Mouse (Mus musculus): ENCODE measurements at regions not wholly inside any gene's neighbourhood (a gene's known extent, or its start where the extent isn't known, plus 50 kb on each side); places are given as distances from the start of the nearest gene placed in this dataset.
"Not testable (repeated sequence)": the region's sequence is repeated elsewhere in the genome, so short reads cannot be mapped to it uniquely, and the experiment has no call there.

- in situ Hi-C loops (cut with MboI, MseI): no loop called here
Observed at GRCm38 (mm10) chr7:39727935-39728557, 210.5 kb downstream of the Zfp619 start.

GRCm38 (mm10) chr7:39728930-39729329, 211.4 kb downstream of the Zfp619 start:
- in situ Hi-C loops (cut with MboI, MseI): no loop called here

- in situ Hi-C loops (cut with MboI, MseI): no loop called here
Observed at GRCm38 (mm10) chr7:39729723-39730122, 212.2 kb downstream of the Zfp619 start.

- in situ Hi-C loops (cut with MboI, MseI): no loop called here
Observed at GRCm38 (mm10) chr7:39732790-39733189, 215.2 kb downstream of the Zfp619 start.

- in situ Hi-C loops (cut with MboI, MseI): not testable (repeated sequence)
Observed at GRCm38 (mm10) chr7:39748395-39748794, 230.8 kb downstream of the Zfp619 start.

DNA sequence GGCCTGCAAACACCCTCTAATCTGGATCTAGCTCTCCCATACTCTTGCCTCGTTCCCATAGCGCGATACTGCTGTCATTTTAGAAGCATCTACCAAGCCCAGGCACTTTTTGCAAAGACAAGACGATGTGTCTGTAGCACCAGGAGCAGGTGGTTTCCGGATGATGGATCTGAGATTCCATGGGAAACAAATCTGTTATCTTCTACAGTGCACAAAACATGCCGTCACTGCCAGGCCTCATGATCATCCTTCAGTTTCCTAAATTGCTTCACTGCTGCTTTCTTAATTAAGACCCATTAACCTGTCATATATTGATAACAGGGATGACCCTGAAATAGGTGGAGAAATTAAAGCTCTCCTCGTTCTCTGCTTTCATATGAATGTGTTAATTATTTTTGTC, 232.9 kb downstream of the Zfp619 start:
- in situ Hi-C loops (cut with MboI, MseI): no loop called here

GRCm38 (mm10) chr7:39764366-39764765, 246.8 kb downstream of the Zfp619 start:
- in situ Hi-C loops (cut with MboI, MseI): no loop called here

DNA sequence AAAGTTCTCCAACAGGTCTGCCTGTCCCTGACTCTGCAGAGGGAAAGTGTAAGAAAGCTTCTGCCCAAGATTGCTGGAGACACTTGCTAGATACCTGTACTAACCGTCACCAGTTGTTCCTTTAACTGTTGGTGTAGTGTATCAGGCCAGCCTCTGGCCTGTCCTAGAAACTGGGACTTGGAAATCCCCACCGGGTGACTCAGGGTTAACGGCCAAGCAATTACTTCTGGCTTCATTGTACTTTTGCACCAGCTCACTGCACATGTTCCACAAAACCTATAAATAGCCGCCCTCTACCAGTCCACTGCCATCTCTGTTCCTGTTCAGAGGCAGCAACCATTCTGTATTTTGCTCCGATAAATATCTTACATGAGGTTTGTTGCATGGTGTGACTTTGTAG, 247.5 kb downstream of the Zfp619 start:
- in situ Hi-C loops (cut with MboI, MseI): no loop called here

DNA sequence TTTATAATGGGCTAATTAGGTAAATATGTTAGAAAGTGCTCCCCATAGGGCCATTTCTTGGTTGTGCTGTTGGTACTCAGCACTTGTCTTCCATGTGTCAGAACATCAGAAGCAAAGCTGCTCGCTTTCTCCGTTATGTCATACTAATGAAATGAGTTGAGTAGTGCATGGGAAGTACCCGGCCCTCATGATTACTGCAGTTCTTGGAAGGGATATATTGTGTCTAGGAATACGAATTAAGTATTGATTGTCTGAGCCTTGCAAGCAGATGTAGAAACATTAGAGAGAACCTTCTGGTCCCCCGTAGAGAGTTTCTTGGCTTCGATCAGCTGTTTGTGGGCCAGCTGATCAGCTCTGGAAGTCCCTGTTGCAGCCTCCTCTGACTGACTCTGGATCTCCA, 255.7 kb downstream of the Zfp619 start:
- in situ Hi-C loops (cut with MboI, MseI): no loop called here

- in situ Hi-C loops (cut with MboI, MseI): no loop called here
Observed at GRCm38 (mm10) chr7:39789321-39789720, 271.8 kb downstream of the Zfp619 start.

DNA sequence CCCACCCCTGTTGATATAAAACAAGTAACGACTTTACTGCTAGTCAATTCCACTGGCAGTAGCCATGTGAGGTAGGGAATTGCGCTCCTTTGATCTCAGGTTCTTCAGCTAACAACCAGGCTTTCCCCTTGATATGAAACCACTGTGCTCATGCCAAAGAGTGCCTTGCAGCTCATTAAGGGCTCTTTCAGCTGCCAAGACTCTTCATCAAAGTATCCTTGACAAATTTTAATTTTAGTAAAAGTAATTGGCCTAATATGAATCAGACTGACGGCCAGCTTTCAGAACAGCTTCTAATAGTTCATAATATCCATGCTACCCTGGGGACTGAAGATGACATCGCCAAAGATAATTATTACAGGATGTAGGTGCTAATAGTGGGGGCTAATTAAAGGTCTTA, 272.3 kb downstream of the Zfp619 start:
- in situ Hi-C loops (cut with MboI, MseI): no loop called here

- in situ Hi-C loops (cut with MboI, MseI): no loop called here
Observed at GRCm38 (mm10) chr7:39794751-39795150, 277.2 kb downstream of the Zfp619 start.

DNA sequence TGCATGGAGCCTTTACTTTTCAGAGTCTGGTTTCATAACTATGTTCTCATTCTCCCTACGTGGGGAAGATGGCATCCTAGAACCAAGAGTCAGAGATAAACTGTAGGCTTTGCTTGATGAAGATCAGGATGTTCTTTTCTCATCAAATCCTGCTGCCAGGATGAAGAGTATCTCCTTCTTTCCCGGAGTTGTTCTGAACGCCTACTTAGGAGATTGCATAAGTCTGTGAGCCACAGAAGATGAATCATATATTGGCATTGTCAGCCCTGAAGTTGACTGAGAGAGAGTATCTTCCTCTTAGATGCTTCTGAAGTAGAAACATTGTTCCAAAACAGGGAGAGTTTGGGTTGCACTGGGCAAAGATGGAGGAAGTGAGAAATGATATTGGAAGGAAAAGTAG, 286.7 kb downstream of the Zfp619 start:
- in situ Hi-C loops (cut with MboI, MseI): no loop called here

GRCm38 (mm10) chr7:39818036-39818435, 300.5 kb downstream of the Zfp619 start:
- in situ Hi-C loops (cut with MboI, MseI): no loop called here

DNA sequence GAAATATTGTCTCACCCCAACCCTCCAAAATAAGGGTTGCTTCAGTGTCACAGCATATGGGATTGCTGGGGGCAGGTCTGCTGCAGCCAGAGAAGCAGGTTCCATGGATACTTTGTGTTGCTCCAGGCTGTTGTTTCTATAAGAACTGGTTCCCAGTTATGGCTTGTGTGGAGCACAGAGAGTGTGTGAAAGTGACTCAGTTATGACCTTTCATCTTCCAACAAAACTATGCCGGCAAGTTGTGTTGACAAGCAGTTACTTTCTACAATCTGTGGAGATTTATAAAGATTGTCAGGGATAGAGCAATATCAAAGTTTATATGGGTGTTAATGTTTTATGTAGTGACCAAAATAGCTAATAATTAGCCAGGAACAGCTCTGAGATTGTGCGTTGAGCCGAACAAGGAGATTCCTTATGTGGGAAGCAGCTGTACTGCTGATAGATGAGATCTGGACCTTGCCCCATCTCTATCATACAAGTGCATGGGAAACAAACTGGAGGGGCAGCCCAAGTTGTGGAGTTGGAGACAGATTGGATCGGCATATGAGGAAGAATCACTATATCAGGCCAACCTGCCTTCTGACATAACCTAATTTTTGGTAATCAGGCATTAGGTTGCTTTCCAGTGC, 305.1 kb downstream of the Zfp619 start:
- in situ Hi-C loops (cut with MboI, MseI): no loop called here

- in situ Hi-C loops (cut with MboI, MseI): no loop called here
Observed at GRCm38 (mm10) chr7:39828378-39828777, 310.8 kb downstream of the Zfp619 start.

DNA sequence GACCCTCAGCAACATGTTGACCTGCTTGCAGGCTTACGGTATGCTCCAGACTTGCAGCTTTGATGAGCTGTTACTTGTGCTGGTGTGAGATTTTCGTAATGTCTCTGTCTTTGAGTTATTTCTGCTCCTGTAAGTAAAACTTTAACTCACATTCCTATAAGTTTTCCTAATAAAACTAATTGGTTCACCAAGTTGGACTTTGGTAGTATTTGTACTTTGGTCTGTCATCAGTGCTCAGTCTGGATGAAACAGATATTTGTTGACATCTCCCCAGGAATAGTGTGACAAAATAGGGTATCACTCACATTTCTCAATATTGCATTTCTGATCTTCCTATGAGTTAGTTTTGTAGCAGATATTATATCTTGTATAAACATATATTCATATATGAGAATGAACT, 313.3 kb downstream of the Zfp619 start:
- in situ Hi-C loops (cut with MboI, MseI): no loop called here

GRCm38 (mm10) chr7:39841988-39842387, 324.4 kb downstream of the Zfp619 start:
- in situ Hi-C loops (cut with MboI, MseI): no loop called here

- in situ Hi-C loops (cut with MboI, MseI): no loop called here
Observed at GRCm38 (mm10) chr7:39847914-39848782, 330.6 kb downstream of the Zfp619 start.

DNA sequence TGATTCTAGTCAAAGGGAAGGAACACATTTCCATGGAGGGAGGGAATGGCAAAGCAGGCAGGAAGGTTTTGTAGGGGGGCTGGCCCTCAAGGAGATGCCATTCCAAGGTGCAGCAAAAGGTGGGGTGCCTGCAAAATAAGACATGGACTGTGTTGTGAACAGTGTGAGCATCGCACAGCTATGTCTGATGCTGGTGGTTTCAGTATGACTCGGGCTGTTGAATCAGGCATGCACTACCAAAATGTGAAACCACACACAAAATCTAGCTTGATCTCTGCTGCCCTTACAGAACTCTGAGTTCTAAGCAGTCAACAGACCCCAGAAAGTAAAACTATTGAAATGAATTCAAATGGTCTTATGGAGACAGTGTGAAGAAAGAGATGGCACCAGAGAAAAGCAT, 339.7 kb downstream of the Zfp619 start:
- in situ Hi-C loops (cut with MboI, MseI): no loop called here

DNA sequence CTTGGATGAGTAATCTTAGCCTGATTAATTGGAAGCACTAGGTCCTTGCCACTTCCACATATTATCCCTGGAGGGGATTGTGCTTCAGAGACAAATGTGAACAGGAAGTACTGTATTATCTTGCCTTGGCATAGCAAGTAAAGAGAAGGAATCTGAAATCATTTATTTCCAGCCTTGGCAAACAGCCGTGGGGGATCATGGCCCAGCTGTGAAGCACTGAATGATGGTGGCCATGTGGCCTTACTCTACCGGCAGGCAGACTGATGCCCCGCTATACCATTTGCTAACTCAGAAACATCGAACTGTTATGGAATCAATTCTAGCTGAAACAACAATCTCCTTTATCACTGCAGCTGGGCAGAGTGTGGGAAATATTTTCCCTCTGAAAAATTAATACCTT, 345.3 kb downstream of the Zfp619 start:
- in situ Hi-C loops (cut with MboI, MseI): no loop called here

DNA sequence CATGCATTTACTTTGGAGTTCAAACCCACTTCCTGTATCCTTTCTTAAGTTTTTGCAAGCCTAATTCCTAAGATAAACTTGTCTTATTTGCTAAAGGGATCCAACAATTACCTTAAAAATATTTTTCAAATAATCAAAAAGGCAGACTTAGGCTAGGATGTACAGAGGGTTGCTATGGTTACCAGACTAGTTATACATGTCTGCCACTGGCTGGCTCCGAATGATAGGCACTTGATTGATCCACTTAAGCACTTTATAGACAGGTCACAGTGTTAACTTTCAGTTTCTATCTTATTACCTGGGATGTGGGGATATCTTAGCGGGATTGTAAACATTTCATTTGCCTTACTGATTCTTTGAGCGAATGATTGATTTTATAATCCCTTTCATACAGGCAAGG, 346.6 kb downstream of the Zfp619 start:
- in situ Hi-C loops (cut with MboI, MseI): no loop called here

DNA sequence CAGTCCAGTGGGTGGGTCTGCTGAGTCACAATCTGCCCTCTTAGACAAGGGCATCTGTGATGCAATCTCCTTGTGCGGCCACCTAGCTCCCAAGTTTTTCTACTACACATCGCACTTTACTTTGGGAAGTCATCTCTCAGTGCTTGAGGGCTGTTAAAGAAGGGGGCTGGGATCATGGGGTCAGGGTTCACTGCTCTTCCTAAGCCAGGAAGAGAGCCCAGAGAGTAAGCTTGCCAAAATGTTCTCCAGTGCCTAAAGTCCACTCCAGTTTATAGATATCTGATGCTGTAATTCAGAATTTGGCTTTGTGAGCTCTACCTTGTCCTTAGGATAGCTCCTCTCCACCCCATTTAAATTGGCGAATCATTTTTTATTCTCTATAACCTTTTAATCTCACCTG, 347.2 kb downstream of the Zfp619 start:
- in situ Hi-C loops (cut with MboI, MseI): no loop called here

All from T-helper 2 cell (primary cell).